Mouse (Mus musculus): Measurements from ENCODE around the gene Trpm3. TPM values are rescaled to one million over a fixed set of nuclear protein-coding genes. Genes with fewer than 3 reads are reported as not detected.
A peak's percentile ranks its signal among the peaks of the same experiment; 100 is the strongest.
"Not testable (repeated sequence)": the region's sequence is repeated elsewhere in the genome, so short reads cannot be mapped to it uniquely, and the experiment has no call there.

Gene Trpm3
- polyA plus RNA-seq, 1 experiment from 2014 or later = 6.0 TPM

GRCm38 (mm10) chr19:22823491-22823981 lies 684.7 kb downstream of the Trpm3 start:
- Histone ChIP-seq H3K27me3 (ENCODE audit: poor library complexity, severe bottlenecking) (peaks cover 42% of the 10 kb centered on the region), H3K4me1 (peaks cover 30% of the 10 kb centered on the region), H3K9me3 (no peaks in the 10 kb centered on the region), H3K4me3 (0 out of 2 replicates have a peak overlapping the region, but pooled peaks have one; percentile 0), H3K27ac (peak overlapping the region; percentile 9; the same call in 1 of the 2 replicates), H3K36me3 (replicated peaks) (no peaks in the 10 kb centered on the region)
- 33% methylated on average over 9 of the region's 9 CpGs for WGBS
- peak; percentile 54 for DNase-seq (ENCODE audit: extremely low spot score, low spot score)

DNA sequence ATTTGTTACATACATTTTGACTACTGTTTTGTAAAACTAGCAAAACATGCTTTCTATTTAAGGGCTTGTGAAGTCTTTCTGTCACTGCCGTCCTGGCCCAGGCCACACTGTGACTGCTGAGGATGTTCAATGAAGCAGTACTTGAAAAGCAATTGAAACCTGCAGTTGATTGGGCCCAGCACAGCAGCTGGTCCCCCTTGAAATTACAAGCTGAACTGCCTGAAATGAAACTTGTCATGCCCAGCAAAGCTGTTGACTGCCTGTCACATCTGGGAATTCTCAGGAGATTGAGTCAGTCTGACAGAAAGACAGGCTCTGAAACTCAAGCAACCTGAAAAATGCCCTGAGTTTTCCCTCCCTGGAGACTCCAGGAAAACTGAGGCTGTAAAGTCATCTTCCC lies 687.0 kb downstream of the Trpm3 start:
- H3K4me3 ChIP-seq = no peak overlapping the region
- H3K36me3 ChIP-seq (replicated peaks) = no peaks in the 10 kb centered on the region
- no peaks in the 10 kb centered on the region for H3K9me3 ChIP-seq
- H3K27me3 ChIP-seq (ENCODE audit: poor library complexity, severe bottlenecking) = peaks cover 31% of the 10 kb centered on the region
- 41% methylated on average over 1 of the region's 1 CpGs for WGBS
- no peak for DNase-seq (ENCODE audit: extremely low spot score, low spot score)
- H3K27ac ChIP-seq = no peak overlapping the region
- peaks cover 30% of the 10 kb centered on the region for H3K4me1 ChIP-seq

GRCm38 (mm10) chr19:22828198-22828742 lies 689.4 kb downstream of the Trpm3 start:
- Histone ChIP-seq H3K9me3 (no peaks in the 10 kb centered on the region), H3K4me3 (no peak overlapping the region), H3K4me1 (peaks cover 25% of the 10 kb centered on the region), H3K36me3 (replicated peaks) (no peaks in the 10 kb centered on the region), H3K27ac (no peak overlapping the region), H3K27me3 (ENCODE audit: poor library complexity, severe bottlenecking) (peaks cover 18% of the 10 kb centered on the region)
- DNase-seq (ENCODE audit: extremely low spot score, low spot score) = no peak
- 86% methylated on average over 2 of the region's 2 CpGs for WGBS

DNA sequence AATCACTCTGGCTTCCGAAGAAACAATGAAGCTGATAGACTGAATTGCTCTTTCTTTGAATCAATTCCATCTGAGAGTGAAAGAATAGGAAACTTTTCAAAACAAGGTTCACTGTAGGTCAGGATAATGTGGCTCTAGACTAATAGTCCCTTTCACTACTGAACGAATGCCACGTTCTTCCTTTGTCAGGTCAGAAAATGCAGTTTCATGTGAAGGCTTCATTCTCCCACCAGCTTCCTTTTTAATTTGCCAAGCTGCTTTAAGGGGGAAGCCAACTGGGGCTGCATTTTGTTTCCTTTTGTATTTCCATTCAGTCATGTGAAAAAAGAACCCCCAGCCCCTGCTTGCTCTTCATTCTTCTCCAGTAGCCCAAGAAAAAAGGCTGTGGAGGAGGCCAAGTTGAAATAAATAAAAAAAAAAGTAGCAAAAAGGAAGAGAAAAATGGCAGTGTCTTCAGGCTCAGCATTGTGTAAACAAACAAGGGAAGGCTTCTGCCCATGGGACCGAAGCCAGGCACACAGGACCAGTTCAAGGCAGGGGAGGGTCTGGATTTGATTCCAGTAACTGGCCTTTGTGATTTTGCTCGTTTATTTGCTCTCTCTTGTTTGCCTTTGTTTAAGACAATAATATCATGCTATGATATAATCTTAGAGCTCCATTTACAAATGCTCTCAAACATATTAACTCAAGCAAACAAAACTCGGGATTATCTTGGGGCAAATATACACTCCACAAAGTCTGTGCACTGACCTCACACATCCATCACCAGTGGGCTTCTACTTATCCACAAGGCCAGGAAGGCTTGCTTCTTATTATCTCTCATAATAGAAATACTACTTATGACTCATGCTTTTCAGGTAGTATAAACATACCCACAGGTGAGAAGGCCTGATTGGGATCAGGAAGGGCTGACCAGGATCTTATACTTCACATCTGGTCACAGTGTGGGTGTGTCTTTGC lies 702.5 kb downstream of the Trpm3 start:
- H3K4me1 ChIP-seq = peaks cover 16% of the 10 kb centered on the region
- peaks cover 45% of the 10 kb centered on the region for H3K27me3 ChIP-seq (ENCODE audit: poor library complexity, severe bottlenecking)
- H3K36me3 ChIP-seq (replicated peaks) = no peaks in the 10 kb centered on the region
- no peaks in the 10 kb centered on the region for H3K9me3 ChIP-seq
- no peak overlapping the region for H3K4me3 ChIP-seq
- no peak for DNase-seq (ENCODE audit: extremely low spot score, low spot score)
- 29% methylated on average over 6 of the region's 6 CpGs for WGBS
- H3K27ac ChIP-seq = no peak overlapping the region

GRCm38 (mm10) chr19:22842697-22843096 lies 703.9 kb downstream of the Trpm3 start:
- H3K36me3 ChIP-seq (replicated peaks) = no peaks in the 10 kb centered on the region
- 96% methylated on average over 2 of the region's 2 CpGs for WGBS
- DNase-seq (ENCODE audit: extremely low spot score, low spot score) = no peak
- H3K4me1 ChIP-seq = peaks cover 16% of the 10 kb centered on the region
- H3K9me3 ChIP-seq = no peaks in the 10 kb centered on the region
- H3K27me3 ChIP-seq (ENCODE audit: poor library complexity, severe bottlenecking) = peaks cover 49% of the 10 kb centered on the region
- H3K4me3 ChIP-seq = no peak overlapping the region
- no peak overlapping the region for H3K27ac ChIP-seq

GRCm38 (mm10) chr19:22847696-22848095 lies 708.9 kb downstream of the Trpm3 start:
- WGBS = 70% methylated on average over 12 of the region's 12 CpGs
- Histone ChIP-seq H3K36me3 (replicated peaks) (no peaks in the 10 kb centered on the region), H3K4me1 (peaks cover 9% of the 10 kb centered on the region), H3K4me3 (no peak overlapping the region), H3K27me3 (ENCODE audit: poor library complexity, severe bottlenecking) (peaks cover 59% of the 10 kb centered on the region), H3K9me3 (no peaks in the 10 kb centered on the region), H3K27ac (no peak overlapping the region)
- DNase-seq (ENCODE audit: extremely low spot score, low spot score) = no peak

DNA sequence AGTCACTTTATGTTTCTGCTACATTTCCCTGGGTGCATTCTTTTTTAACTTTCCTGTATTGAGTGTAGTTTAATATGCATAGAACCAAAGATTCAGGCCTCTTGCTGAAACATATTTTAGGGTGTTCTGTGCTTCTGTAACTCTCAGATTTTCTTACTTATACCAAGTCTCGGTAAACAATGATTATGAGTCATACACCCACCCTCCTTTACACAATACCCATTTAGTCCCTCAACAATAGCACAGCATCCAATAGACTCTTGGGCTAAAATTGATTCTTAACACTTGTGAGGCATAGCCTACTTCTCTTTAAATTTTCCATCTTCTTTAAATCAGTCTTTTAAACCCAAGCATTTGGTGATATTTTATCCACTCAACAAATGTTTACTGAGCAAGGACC lies 709.4 kb downstream of the Trpm3 start:
- Histone ChIP-seq H3K4me3 (no peak overlapping the region), H3K4me1 (peaks cover 9% of the 10 kb centered on the region), H3K36me3 (replicated peaks) (no peaks in the 10 kb centered on the region), H3K27me3 (ENCODE audit: poor library complexity, severe bottlenecking) (peaks cover 53% of the 10 kb centered on the region), H3K27ac (no peak overlapping the region), H3K9me3 (no peaks in the 10 kb centered on the region)
- WGBS = 67% methylated on average over 1 of the region's 1 CpGs
- no peak for DNase-seq (ENCODE audit: extremely low spot score, low spot score)

- Histone ChIP-seq H3K4me3 (no peak overlapping the region), H3K36me3 (replicated peaks) (no peaks in the 10 kb centered on the region), H3K9me3 (no peaks in the 10 kb centered on the region), H3K27me3 (ENCODE audit: poor library complexity, severe bottlenecking) (peaks cover 46% of the 10 kb centered on the region), H3K27ac (no peak overlapping the region), H3K4me1 (peaks cover 9% of the 10 kb centered on the region)
- 92% methylated on average over 7 of the region's 7 CpGs for WGBS
- no peak for DNase-seq (ENCODE audit: extremely low spot score, low spot score)
Observed at GRCm38 (mm10) chr19:22848783-22849576, 710.1 kb downstream of the Trpm3 start.

DNA sequence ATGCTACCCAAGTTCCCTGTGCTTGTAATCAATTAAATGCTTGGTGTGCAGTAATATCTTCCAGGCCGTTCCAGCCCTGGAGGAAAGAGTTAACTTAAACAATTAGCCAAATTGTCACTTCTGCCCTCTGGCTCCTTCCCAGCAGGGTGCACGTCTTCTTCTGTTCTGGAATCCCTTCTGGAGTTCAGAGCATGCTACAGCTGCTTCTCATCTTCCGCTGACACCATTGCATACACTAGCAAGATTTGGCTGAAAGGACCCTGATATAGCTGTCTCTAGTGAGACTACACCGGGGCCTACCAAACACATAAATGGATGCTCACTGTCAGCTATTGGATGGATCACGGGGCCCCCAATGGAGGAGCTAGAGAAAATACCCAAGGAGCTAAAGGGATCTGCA lies 712.6 kb downstream of the Trpm3 start:
- DNase-seq (ENCODE audit: extremely low spot score, low spot score); H3K36me3 ChIP-seq (replicated peaks); H3K4me1 ChIP-seq; H3K27ac ChIP-seq; H3K9me3 ChIP-seq; H3K4me3 ChIP-seq: not testable (repeated sequence)
- H3K27me3 ChIP-seq (ENCODE audit: poor library complexity, severe bottlenecking) = peaks cover 23% of the 10 kb centered on the region
- 60% methylated on average over 5 of the region's 5 CpGs for WGBS

DNA sequence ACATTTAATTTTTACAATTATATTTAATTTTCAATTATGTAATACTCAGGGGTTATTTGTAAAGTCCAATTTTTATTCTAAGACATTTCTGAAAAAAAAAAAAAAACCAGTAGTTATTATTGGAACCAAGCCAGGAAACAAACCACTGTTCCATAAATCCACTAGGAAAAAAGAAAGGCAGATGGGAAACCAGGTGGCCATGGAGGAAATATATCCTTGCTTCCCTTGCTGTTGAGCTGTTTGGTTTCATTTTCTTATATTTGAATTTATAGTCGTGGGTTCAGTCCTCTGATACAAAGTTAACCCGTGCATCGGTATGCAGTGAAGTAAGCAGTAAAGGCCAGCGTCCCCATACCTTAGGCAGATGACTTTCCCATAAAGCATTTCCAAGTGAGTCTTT lies 720.8 kb downstream of the Trpm3 start:
- H3K9me3 ChIP-seq = no peaks in the 10 kb centered on the region
- no peaks in the 10 kb centered on the region for H3K36me3 ChIP-seq (replicated peaks)
- H3K27ac ChIP-seq = no peak overlapping the region
- no peaks in the 10 kb centered on the region for H3K4me1 ChIP-seq
- no peak for DNase-seq (ENCODE audit: extremely low spot score, low spot score)
- H3K27me3 ChIP-seq (ENCODE audit: poor library complexity, severe bottlenecking) = no peaks in the 10 kb centered on the region
- H3K4me3 ChIP-seq = no peak overlapping the region
- 92% methylated on average over 4 of the region's 4 CpGs for whole genome bisulfite sequencing

DNA sequence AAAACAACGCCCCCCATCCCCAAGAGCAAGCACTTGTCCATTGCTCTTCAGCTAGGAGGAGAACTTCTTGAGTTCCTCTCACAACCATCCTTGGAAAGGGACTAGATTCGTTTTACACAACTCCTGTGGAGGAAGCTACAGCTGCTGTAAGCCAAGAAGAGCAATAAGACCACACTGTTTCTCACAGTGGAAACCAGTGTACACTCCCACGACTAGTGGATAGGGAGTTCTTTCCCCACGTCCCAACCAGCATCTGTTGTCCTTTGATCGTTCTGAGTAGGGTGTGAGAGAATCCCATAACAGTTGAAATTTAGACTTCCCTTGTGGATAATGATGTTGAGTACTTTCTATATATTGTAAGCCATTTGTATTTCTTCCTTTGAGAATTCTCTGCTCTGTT lies 728.6 kb downstream of the Trpm3 start:
- H3K4me3 ChIP-seq = no peak overlapping the region
- H3K27me3 ChIP-seq (ENCODE audit: poor library complexity, severe bottlenecking) = no peaks in the 10 kb centered on the region
- no peaks in the 10 kb centered on the region for H3K9me3 ChIP-seq
- 91% methylated on average over 5 of the region's 5 CpGs for WGBS
- no peak for DNase-seq (ENCODE audit: extremely low spot score, low spot score)
- no peak overlapping the region for H3K27ac ChIP-seq
- H3K36me3 ChIP-seq (replicated peaks) = no peaks in the 10 kb centered on the region
- no peaks in the 10 kb centered on the region for H3K4me1 ChIP-seq

DNA sequence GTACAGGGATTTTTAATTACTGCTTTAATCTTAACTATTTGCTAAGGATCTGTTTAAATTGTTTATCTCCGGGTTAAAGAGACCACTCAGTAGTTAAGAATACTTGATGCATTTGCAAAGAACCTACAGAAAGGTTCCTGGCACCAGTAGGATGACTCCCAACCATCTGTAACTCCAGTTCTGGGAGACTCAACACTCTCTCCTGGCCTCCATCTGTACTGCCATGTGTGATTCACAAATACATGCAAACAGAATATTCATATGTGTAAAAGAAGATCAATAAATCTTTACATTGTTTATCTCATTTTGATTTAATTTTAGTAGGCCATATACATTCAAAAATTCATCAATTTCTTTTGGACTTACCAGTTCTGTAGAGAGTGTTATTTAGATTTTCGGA lies 731.0 kb downstream of the Trpm3 start:
- DNase-seq (ENCODE audit: extremely low spot score, low spot score) = no peak
- Histone ChIP-seq H3K4me1 (no peaks in the 10 kb centered on the region), H3K27ac (no peak overlapping the region), H3K27me3 (ENCODE audit: poor library complexity, severe bottlenecking) (no peaks in the 10 kb centered on the region), H3K4me3 (no peak overlapping the region), H3K9me3 (no peaks in the 10 kb centered on the region), H3K36me3 (replicated peaks) (no peaks in the 10 kb centered on the region)
- 86% methylated on average over 2 of the region's 2 CpGs for WGBS
